Mouse (Mus musculus) thymus, adult 2 months (tissue): ENCODE measurements around the gene Ctns.

ENCODE experiments used
- CTCF ChIP-seq: fragments of 200-500 bp; IDR thresholded peaks from 2 replicates; pipeline ENCODE4 v1.5.1; 2012; ENCODE audit warnings: mild to moderate bottlenecking, control low read depth, low read length, moderate library complexity, borderline replicate concordance; ENCODE audit not compliant: control insufficient read depth, poor library complexity, insufficient read depth; ENCODE audit errors: extremely low read depth
- POLR2A ChIP-seq: fragments of 200-500 bp; IDR thresholded peaks from 2 replicates; pipeline ENCODE4 v1.6.1; 2012; ENCODE audit warnings: mild to moderate bottlenecking, low read length, control low read depth, moderate library complexity; ENCODE audit not compliant: control insufficient read depth, poor library complexity, insufficient read depth; ENCODE audit errors: extremely low read depth

DNA sequence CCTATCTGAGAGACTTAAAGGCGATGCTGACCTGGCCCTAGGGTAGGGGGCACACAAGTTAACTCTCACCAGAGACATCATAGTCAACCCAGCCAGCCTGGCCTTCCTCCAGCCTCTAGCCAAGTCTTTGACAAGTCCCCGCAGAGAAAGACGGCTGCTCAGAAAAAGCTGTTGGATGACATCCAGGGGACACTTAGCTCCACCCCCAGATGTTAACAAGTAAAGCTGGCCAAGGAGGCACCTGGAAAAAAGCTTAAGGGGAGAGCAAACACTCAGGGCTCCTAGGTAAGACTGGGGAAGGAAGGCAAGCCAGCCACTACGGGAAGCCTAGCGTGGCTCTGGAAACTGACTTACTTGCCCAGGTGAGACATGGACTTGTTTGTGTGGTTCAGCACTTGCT, 26.7 kb downstream of the Ctns start:
- no peak for TF ChIP-seq POLR2A
- TF ChIP-seq CTCF: no peak
